Mouse (Mus musculus) embryonic facial prominence, embryonic 10.5 days (tissue): Measurements from ENCODE around the gene Tmprss13. TPM values are rescaled to one million over a fixed set of nuclear protein-coding genes. Genes with fewer than 3 reads are reported as not detected.
A peak's percentile ranks its signal among the peaks of the same experiment; 100 is the strongest.

Experiments
- DNase-seq: peaks from one replicate; pipeline ENCODE4 v3.0.0-alpha.2; 2017; ENCODE audit warnings: low spot score
- H3K27ac ChIP-seq: fragments of 300-500 bp; sonication (generic); replicated peaks from 2 replicates; pipeline ENCODE4 v1.5.1; 2016; ENCODE audit warnings: mild to moderate bottlenecking
- H3K27me3 ChIP-seq: fragments of 300-500 bp; sonication (generic); replicated peaks from 2 replicates; pipeline ENCODE4 v1.6.1; 2016; ENCODE audit warnings: low read depth, mild to moderate bottlenecking; ENCODE audit not compliant: poor library complexity, severe bottlenecking
- H3K36me3 ChIP-seq: fragments of 300-500 bp; sonication (generic); replicated peaks from 2 replicates; pipeline ENCODE4 v1.6.1; 2016; ENCODE audit warnings: mild to moderate bottlenecking, moderate library complexity
- H3K4me1 ChIP-seq: fragments of 300-500 bp; sonication (generic); 2 replicates; pipeline ENCODE4 v1.6.1; 2016
- H3K4me3 ChIP-seq: fragments of 300-500 bp; sonication (generic); 2 replicates; pipeline ENCODE4 v1.5.1; 2016; ENCODE audit warnings: mild to moderate bottlenecking, moderate library complexity
- H3K9me3 ChIP-seq: fragments of 300-500 bp; sonication (generic); 2 replicates; pipeline ENCODE4 v1.6.1; 2016; ENCODE audit warnings: mild to moderate bottlenecking
- WGBS: fragments of 180-500 bp; shearing (Covaris S2); methylation state at CpG from one replicate; pipeline ENCODE4 v1.1.7; 2016; 5-methylcytosine and 5-hydroxymethylcytosine counted together
- polyA plus RNA-seq: library from polyadenylated mRNA; unstranded; fragments of >200 nt; fragmentation: Nextera tagmentation; extraction: Ambion mirVana; gene quantifications from 2 replicates; pipeline ENCODE4 v1.2.1, GENCODE M21; 2016

Tmprss13 gene
- polyA plus RNA-seq, 1 experiment from 2014 or later = 1.0 TPM

DNA sequence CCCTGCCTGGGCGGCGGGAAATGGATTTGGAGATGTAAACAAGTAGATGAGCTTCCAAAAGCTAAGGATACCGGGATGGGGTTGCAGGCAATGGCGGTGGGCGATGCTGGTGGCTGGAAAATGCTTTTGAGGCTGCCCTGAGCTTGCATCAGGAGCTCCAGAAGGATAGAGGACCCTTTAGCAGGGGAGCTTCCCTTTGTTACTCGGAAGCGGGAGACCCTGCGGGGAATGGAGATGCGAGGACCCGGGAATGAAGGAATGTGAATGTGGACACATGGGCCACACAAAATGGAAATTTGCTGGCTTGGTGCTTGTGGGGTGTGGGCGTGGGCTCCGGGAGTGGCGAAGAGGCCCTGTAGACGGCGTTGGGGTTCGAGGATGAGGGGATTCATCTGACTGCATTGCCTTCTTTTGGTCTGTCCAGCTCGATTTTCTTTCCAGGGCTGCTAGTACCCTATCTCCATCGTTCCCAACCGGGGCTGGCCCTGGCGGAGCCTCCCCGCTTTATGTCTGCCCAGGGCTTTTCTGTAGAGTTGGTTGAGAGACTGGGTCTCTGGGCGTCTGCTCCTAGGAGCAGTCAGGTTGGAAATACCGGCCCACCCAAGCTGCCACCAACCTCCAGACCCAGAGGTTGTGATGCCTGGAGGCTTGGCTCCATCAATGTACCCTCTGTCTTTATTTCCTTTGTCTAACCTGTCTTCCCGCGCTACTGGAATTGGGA is 51.9 kb downstream of the Tmprss13 start:
- Histone ChIP-seq H3K4me3 (peak overlapping the region; percentile 75), H3K9me3 (no peaks in the 10 kb centered on the region), H3K27me3 (peaks cover 22% of the 10 kb centered on the region), H3K4me1 (peaks cover 56% of the 10 kb centered on the region), H3K36me3 (peaks cover 27% of the 10 kb centered on the region), H3K27ac (peak overlapping the region; percentile 91)
- DNase-seq = no peak
- 4% methylated on average over 25 of the region's 25 CpGs for WGBS

GRCm38 (mm10) chr9:45371337-45371707 is 52.4 kb downstream of the Tmprss13 start:
- Histone ChIP-seq H3K27ac (peak overlapping the region; percentile 91), H3K4me1 (peaks cover 56% of the 10 kb centered on the region), H3K9me3 (no peaks in the 10 kb centered on the region), H3K36me3 (peaks cover 32% of the 10 kb centered on the region), H3K27me3 (peaks cover 22% of the 10 kb centered on the region), H3K4me3 (peak overlapping the region; percentile 75)
- 30% methylated on average over 2 of the region's 2 CpGs for WGBS
- peak; percentile 55 for DNase-seq

DNA sequence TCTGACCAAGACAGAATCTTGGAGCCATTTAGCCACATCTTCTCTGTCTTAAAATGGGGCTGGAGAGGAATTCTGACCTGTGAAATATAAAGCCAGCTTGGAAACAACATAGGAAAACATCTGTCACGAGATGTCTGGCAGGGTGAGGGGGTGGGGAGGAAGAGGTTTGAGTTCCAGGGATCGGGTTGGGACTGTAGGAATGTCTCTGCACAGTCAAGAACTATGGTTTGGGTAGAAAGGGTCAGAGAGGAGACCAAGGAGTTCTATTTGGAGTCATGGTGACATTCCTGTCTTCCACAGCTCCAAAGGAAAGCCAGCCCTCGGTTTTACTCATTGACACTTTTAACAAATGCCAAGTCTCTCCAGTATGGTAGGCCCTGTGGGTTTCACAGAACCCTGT is 55.0 kb downstream of the Tmprss13 start:
- H3K4me3 ChIP-seq = no peak overlapping the region
- H3K27ac ChIP-seq = no peak overlapping the region
- no peak for DNase-seq
- no peaks in the 10 kb centered on the region for H3K9me3 ChIP-seq
- peaks cover 8% of the 10 kb centered on the region for H3K27me3 ChIP-seq
- WGBS = 73% methylated on average over 3 of the region's 3 CpGs
- H3K36me3 ChIP-seq = peaks cover 57% of the 10 kb centered on the region
- H3K4me1 ChIP-seq = peaks cover 51% of the 10 kb centered on the region

DNA sequence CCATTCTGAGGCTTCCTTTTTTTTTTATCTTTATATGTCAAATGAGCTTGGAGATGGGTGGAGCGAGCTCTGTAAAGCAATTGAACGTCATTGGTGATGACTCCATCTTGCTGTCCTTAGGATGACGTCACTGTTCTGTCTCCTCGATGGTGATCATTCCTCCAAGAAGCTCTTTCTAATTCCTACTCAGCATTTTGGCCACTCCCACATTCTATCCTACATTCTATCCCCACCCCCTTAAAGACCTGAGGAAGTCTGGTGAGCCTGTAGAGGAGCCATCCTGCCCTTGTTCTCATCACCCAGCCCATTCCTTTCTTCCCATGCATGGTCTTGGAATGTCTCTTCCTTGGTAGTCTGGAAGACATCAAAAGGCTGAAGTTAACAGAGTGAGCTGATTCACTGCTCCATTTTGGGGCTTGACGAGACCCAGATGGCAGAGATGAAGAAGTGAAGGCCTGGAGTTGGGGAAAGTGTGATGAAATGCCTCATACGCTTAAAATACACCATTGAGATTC is 56.1 kb downstream of the Tmprss13 start:
- Histone ChIP-seq H3K36me3 (peaks cover 69% of the 10 kb centered on the region), H3K27ac (no peak overlapping the region), H3K4me1 (peaks cover 48% of the 10 kb centered on the region), H3K27me3 (no peaks in the 10 kb centered on the region), H3K4me3 (no peak overlapping the region), H3K9me3 (no peaks in the 10 kb centered on the region)
- DNase-seq = no peak
- WGBS = 91% methylated on average over 6 of the region's 6 CpGs

- H3K36me3 ChIP-seq = peaks cover 82% of the 10 kb centered on the region
- H3K4me3 ChIP-seq = no peak overlapping the region
- H3K4me1 ChIP-seq = peaks cover 46% of the 10 kb centered on the region
- no peak for DNase-seq
- 83% methylated on average over 4 of the region's 4 CpGs for WGBS
- H3K27me3 ChIP-seq = no peaks in the 10 kb centered on the region
- no peak overlapping the region for H3K27ac ChIP-seq
- H3K9me3 ChIP-seq = no peaks in the 10 kb centered on the region
Observed at GRCm38 (mm10) chr9:45376427-45376826, 57.5 kb downstream of the Tmprss13 start.

- no peak overlapping the region for H3K4me3 ChIP-seq
- H3K4me1 ChIP-seq = peaks cover 42% of the 10 kb centered on the region
- peaks cover 82% of the 10 kb centered on the region for H3K36me3 ChIP-seq
- no peaks in the 10 kb centered on the region for H3K9me3 ChIP-seq
- no peak overlapping the region for H3K27ac ChIP-seq
- DNase-seq = no peak
- 88% methylated on average over 2 of the region's 2 CpGs for WGBS
- no peaks in the 10 kb centered on the region for H3K27me3 ChIP-seq
Observed at GRCm38 (mm10) chr9:45376883-45377282, 58.0 kb downstream of the Tmprss13 start.

DNA sequence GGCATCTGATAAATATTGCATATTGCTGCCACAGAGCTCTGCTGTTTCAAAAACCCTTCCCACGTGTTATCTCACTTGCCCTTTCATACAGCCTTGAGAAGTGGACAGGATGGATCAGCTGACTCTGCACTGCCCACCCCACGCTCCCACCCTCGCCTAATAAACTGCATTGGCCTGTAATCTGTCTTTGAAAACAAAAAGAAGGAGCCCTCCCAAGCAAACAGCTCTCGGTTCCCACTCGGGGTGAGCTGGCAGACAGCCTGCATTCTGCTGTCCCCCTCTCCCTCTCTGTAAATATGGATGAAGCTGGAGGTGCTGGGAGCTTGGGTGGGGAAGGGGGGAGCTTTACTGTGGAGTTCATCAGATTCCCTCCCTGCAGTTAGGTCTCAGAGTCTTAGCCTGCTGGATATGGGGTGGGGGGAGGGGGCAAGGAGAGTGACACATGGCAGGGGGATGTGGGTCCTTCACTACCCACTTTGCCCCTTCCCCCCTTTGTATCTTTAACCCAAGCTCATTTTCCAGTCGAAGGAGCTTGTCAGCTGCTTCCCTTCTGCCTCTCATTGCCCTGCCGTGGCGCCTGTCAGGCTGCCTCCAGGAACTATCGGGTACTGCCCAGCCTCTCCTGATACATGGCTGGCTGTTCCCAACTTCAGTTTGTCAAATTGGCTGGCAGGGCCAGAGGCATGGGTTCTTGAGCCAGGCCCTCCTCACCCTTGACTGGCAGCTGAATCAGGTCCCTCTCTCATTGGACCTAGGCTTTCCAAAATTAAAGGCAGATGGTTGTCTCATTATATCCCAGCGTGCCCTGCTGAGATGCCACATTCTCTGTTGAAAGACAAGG is 61.7 kb downstream of the Tmprss13 start:
- Histone ChIP-seq H3K4me3 (no peak overlapping the region), H3K36me3 (peaks cover 69% of the 10 kb centered on the region), H3K4me1 (peaks cover 23% of the 10 kb centered on the region), H3K27ac (no peak overlapping the region), H3K27me3 (no peaks in the 10 kb centered on the region), H3K9me3 (no peaks in the 10 kb centered on the region)
- DNase-seq = no peak
- WGBS = 74% methylated on average over 10 of the region's 10 CpGs

- Histone ChIP-seq H3K4me1 (peaks cover 23% of the 10 kb centered on the region), H3K4me3 (no peak overlapping the region), H3K27me3 (no peaks in the 10 kb centered on the region), H3K36me3 (peaks cover 52% of the 10 kb centered on the region), H3K9me3 (no peaks in the 10 kb centered on the region), H3K27ac (no peak overlapping the region)
- no peak for DNase-seq
- 77% methylated on average over 5 of the region's 5 CpGs for WGBS
Observed at GRCm38 (mm10) chr9:45382336-45382735, 63.4 kb downstream of the Tmprss13 start.

DNA sequence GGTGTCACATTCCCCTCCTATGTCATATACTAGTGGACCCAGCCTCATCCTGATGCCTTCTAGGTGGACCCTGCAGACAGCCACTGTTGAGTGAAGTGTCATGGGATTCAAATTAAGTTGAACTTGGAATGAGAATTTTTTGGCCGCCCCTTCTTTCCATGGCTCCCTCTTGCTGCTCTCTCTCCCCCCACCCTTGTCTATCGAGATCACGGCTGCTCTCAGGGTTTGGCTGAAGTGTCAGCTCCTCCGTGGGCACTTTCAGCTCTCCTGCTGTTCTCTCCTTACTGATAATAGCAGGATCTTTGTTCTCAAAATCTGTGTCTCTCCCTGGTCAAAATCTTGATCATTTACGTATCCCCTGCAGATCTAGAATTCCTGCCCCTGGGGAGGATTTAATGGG is 63.9 kb downstream of the Tmprss13 start:
- Histone ChIP-seq H3K36me3 (peaks cover 47% of the 10 kb centered on the region), H3K9me3 (no peaks in the 10 kb centered on the region), H3K4me3 (no peak overlapping the region), H3K27me3 (no peaks in the 10 kb centered on the region), H3K4me1 (peaks cover 23% of the 10 kb centered on the region), H3K27ac (no peak overlapping the region)
- 80% methylated on average over 5 of the region's 5 CpGs for WGBS
- DNase-seq = no peak

DNA sequence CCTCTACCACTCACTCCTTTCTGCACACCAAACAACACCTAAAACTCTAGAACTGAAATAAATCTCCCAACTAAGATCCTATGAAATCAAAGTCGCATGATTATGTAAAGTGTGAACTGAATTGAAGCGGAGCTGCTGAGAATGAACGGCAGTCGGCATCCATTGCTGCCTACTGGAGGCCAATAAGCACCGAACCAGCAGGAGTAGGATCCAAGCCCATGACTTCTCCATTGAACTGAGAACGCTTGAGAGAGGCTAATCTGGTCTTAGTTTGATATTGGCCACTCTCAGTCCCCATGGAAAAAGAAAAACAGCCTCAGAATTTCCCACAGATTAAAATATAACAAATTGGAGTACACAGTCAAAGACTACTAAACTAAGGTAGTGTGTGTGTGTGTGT is 65.0 kb downstream of the Tmprss13 start:
- Histone ChIP-seq H3K9me3 (no peaks in the 10 kb centered on the region), H3K4me1 (peaks cover 19% of the 10 kb centered on the region)
- WGBS = 95% methylated on average over 6 of the region's 6 CpGs

DNA sequence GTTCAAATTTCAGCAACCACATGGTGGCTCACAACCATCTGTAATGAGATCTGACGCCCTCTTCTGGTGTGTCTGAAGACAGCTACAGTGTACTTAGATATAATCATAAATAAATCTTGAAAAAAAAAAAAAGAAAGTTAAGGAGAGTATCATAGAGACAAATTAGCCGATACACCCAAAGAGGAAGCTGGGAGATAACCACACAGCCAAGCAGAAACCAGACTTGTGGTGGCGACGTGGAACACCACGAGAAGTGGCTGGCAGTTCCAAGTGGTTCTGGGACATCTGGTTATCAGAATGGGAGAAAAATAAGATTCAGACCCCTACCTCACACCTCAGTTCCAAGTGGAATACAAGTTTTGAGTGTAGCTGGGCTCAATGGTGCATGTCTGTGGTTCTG is 67.8 kb downstream of the Tmprss13 start:
- peaks cover 21% of the 10 kb centered on the region for H3K36me3 ChIP-seq
- H3K27ac ChIP-seq = no peak overlapping the region
- no peak overlapping the region for H3K4me3 ChIP-seq
- H3K27me3 ChIP-seq = no peaks in the 10 kb centered on the region
- H3K9me3 ChIP-seq = no peaks in the 10 kb centered on the region
- no peak for DNase-seq
- H3K4me1 ChIP-seq = 0 out of 2 replicates have a peak, but pooled peaks cover 5% of the 10 kb centered on the region
- WGBS = 89% methylated on average over 5 of the region's 5 CpGs

More for the DNA sequence above, 65.0 kb downstream of the Tmprss13 start:
- Histone ChIP-seq H3K27ac (no peak overlapping the region), H3K4me3 (no peak overlapping the region), H3K27me3 (no peaks in the 10 kb centered on the region), H3K36me3 (peaks cover 37% of the 10 kb centered on the region)
- no peak for DNase-seq

DNA sequence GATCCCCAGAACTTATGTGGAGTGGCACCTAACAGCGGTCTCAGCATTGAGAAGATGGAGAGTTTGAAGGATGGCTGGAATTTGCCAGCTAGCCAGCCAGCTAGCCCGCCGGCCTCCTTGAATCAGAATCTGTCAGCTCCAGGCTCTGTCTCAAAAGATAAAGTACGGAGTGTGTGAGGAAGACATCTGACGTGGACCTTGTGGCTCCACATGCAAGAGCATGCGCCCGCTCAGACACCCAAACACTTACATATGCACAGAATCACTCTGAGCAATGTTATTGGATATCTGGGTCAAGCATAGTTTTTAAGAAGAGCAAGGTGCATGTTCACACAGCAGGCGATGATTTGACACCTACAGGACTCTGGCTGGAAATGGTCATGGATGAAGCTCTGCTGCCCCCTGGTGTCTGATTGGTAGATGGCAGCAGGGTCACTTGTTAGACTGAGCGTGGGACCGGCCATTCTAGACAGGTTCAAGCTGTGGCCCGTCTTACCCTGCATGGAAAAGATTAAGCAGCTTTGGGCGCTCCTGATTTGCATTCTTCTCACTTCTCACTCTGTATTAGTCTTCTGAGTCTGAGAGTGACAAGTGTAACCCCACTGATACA is 69.6 kb downstream of the Tmprss13 start:
- H3K36me3 ChIP-seq = peaks cover 37% of the 10 kb centered on the region
- no peaks in the 10 kb centered on the region for H3K9me3 ChIP-seq
- H3K27ac ChIP-seq = no peak overlapping the region
- peak; percentile 86 for DNase-seq
- H3K4me1 ChIP-seq = 0 out of 2 replicates have a peak, but pooled peaks cover 5% of the 10 kb centered on the region
- 49% methylated on average over 12 of the region's 12 CpGs for WGBS
- H3K4me3 ChIP-seq = no peak overlapping the region
- H3K27me3 ChIP-seq = no peaks in the 10 kb centered on the region
